Mouse (Mus musculus): ENCODE measurements around the gene Rnf115. TPM values are rescaled to one million over a fixed set of nuclear protein-coding genes. Genes with fewer than 3 reads are reported as not detected.

The Rnf115 gene
- total and polyA plus RNA-seq, 2 experiments from 2014 or later = 30.0 to 35.6 TPM

- TF ChIP-seq CTCF (IDR thresholded peaks at IDR 0.05; ENCODE audit: low read depth) (no peak), EP300 (IDR thresholded peaks at IDR 0.05; ENCODE audit: low read depth) (no peak)
- Histone ChIP-seq H3K27ac (ENCODE audit: low read depth) (peak overlapping the region; percentile 49), H3K4me3 (ENCODE audit: low read depth, low read length) (no peak overlapping the region), H3K27me3 (ENCODE audit: control insufficient read depth, insufficient read depth, low read length) (no peaks in the 10 kb centered on the region), H3K36me3 (replicated peaks; ENCODE audit: control insufficient read depth, insufficient read depth, low read length) (no peaks in the 10 kb centered on the region), H3K4me1 (ENCODE audit: control insufficient read depth, insufficient read depth) (no peaks in the 10 kb centered on the region), H3K4me2 (ENCODE audit: low read depth, low read length) (peak overlapping the region; percentile 5; the same call in 1 of the 2 replicates), H3K9me3 (replicated peaks; ENCODE audit: control insufficient read depth, low read length) (no peaks in the 10 kb centered on the region), H3K9ac (replicated peaks; ENCODE audit: low read depth, low read length) (no peak overlapping the region)
- 39% methylated on average over 7 of the region's 7 CpGs for WGBS
- ATAC-seq (ENCODE audit: insufficient read depth, low read depth) (peak; percentile 88), DNase-seq (ENCODE audit: low spot score) (peak; percentile 65)
Observed at GRCm38 (mm10) chr3:96757691-96758090, 30.2 kb downstream of the Rnf115 start.

DNA sequence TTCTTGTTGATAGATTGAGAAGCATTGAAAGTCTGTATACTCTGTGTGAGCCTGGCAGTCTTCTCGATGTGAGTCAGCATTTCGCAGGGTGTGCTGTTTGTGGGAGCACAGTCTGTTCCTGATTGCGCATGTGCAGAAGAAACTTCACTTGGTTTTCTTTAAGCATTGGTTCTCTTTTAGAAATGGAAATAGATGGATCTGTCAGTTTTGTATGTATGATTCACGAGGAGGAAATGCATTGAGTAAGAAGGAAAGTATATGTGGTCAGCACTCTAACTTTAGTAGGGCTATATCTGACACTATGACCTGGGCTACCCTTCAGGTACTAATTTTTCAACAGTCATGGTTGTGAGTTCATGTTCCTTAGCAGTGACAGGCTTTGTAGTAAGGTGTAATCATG is 32.2 kb downstream of the Rnf115 start:
- no peak for TF ChIP-seq CTCF (IDR thresholded peaks at IDR 0.05; ENCODE audit: low read depth)
- no peak for TF ChIP-seq EP300 (IDR thresholded peaks at IDR 0.05; ENCODE audit: low read depth)
- WGBS = 88% methylated on average over 4 of the region's 4 CpGs
- ATAC-seq (ENCODE audit: insufficient read depth, low read depth) (no peak), DNase-seq (ENCODE audit: low spot score) (no peak)
- no peak overlapping the region for H3K4me2 ChIP-seq (ENCODE audit: low read depth, low read length)
- no peaks in the 10 kb centered on the region for H3K27me3 ChIP-seq (ENCODE audit: control insufficient read depth, insufficient read depth, low read length)
- H3K9ac ChIP-seq (replicated peaks; ENCODE audit: low read depth, low read length) = no peak overlapping the region
- no peak overlapping the region for H3K4me3 ChIP-seq (ENCODE audit: low read depth, low read length)
- H3K4me1 ChIP-seq (ENCODE audit: control insufficient read depth, insufficient read depth) = no peaks in the 10 kb centered on the region
- H3K9me3 ChIP-seq (replicated peaks; ENCODE audit: control insufficient read depth, low read length) = no peaks in the 10 kb centered on the region
- H3K36me3 ChIP-seq (replicated peaks; ENCODE audit: control insufficient read depth, insufficient read depth, low read length) = no peaks in the 10 kb centered on the region
- H3K27ac ChIP-seq (ENCODE audit: low read depth) = no peak overlapping the region

DNA sequence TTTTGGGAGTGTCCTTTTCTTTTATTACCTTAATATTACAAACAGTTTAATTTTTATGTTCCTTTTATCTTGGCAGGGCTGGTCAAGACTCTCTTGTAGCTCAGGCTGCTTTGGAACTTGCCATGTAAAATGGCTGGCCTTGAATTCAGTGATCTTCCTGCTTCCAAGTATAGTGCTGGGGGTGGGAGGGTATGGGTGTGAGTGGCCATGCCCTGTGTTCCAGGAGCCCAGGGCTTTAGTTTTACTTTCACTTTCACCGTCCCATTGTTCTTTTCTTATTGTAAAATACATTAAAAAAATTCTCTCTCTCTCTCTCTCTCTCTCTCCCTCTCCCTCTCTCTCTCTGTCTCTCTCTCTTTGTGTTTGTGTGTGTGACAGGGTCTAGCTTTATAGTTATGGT is 37.1 kb downstream of the Rnf115 start:
- Histone ChIP-seq H3K4me1 (ENCODE audit: control insufficient read depth, insufficient read depth) (no peaks in the 10 kb centered on the region), H3K27ac (ENCODE audit: low read depth) (no peak overlapping the region)

GRCm38 (mm10) chr3:96769971-96770370 is 42.5 kb downstream of the Rnf115 start:
- 0 out of 2 replicates have a peak, but pooled peaks cover 3% of the 10 kb centered on the region for H3K9me3 ChIP-seq (replicated peaks; ENCODE audit: control insufficient read depth, low read length)
- H3K27me3 ChIP-seq (ENCODE audit: control insufficient read depth, insufficient read depth, low read length) = no peaks in the 10 kb centered on the region
- DNase-seq (ENCODE audit: low spot score) = no peak
- H3K4me1 ChIP-seq (ENCODE audit: control insufficient read depth, insufficient read depth) = no peaks in the 10 kb centered on the region
- no peak for ATAC-seq (ENCODE audit: insufficient read depth, low read depth)
- TF ChIP-seq EP300 (IDR thresholded peaks at IDR 0.05; ENCODE audit: low read depth) (no peak), CTCF (IDR thresholded peaks at IDR 0.05; ENCODE audit: low read depth) (no peak)
- no peak overlapping the region for H3K4me3 ChIP-seq (ENCODE audit: low read depth, low read length)
- H3K4me2 ChIP-seq (ENCODE audit: low read depth, low read length) = no peak overlapping the region
- 85% methylated on average over 5 of the region's 5 CpGs for WGBS
- peaks cover 6% of the 10 kb centered on the region; the same call in 1 of the 2 replicates for H3K36me3 ChIP-seq (replicated peaks; ENCODE audit: control insufficient read depth, insufficient read depth, low read length)
- H3K27ac ChIP-seq (ENCODE audit: low read depth) = no peak overlapping the region
- no peak overlapping the region for H3K9ac ChIP-seq (replicated peaks; ENCODE audit: low read depth, low read length)

More for the DNA sequence above, 37.1 kb downstream of the Rnf115 start:
- H3K9me3 ChIP-seq (replicated peaks; ENCODE audit: control insufficient read depth, low read length) = no peaks in the 10 kb centered on the region
- H3K9ac ChIP-seq (replicated peaks; ENCODE audit: low read depth, low read length) = no peak overlapping the region
- no peak for TF ChIP-seq EP300 (IDR thresholded peaks at IDR 0.05; ENCODE audit: low read depth)
- no peak for TF ChIP-seq CTCF (IDR thresholded peaks at IDR 0.05; ENCODE audit: low read depth)
- peaks cover 6% of the 10 kb centered on the region; the same call in 1 of the 2 replicates for H3K36me3 ChIP-seq (replicated peaks; ENCODE audit: control insufficient read depth, insufficient read depth, low read length)
- no peak for ATAC-seq (ENCODE audit: insufficient read depth, low read depth)
- H3K27me3 ChIP-seq (ENCODE audit: control insufficient read depth, insufficient read depth, low read length) = no peaks in the 10 kb centered on the region
- H3K4me2 ChIP-seq (ENCODE audit: low read depth, low read length) = no peak overlapping the region
- DNase-seq (ENCODE audit: low spot score) = peak; percentile 12
- WGBS = 64% methylated on average over 1 of the region's 1 CpGs
- H3K4me3 ChIP-seq (ENCODE audit: low read depth, low read length) = no peak overlapping the region

- Histone ChIP-seq H3K4me2 (ENCODE audit: low read depth, low read length) (no peak overlapping the region), H3K36me3 (replicated peaks; ENCODE audit: control insufficient read depth, insufficient read depth, low read length) (peaks cover 13% of the 10 kb centered on the region), H3K4me1 (ENCODE audit: control insufficient read depth, insufficient read depth) (no peaks in the 10 kb centered on the region), H3K27ac (ENCODE audit: low read depth) (peak overlapping the region; percentile 20; the same call in 1 of the 2 replicates), H3K9ac (replicated peaks; ENCODE audit: low read depth, low read length) (no peak overlapping the region), H3K4me3 (ENCODE audit: low read depth, low read length) (no peak overlapping the region), H3K9me3 (replicated peaks; ENCODE audit: control insufficient read depth, low read length) (0 out of 2 replicates have a peak, but pooled peaks cover 3% of the 10 kb centered on the region), H3K27me3 (ENCODE audit: control insufficient read depth, insufficient read depth, low read length) (no peaks in the 10 kb centered on the region)
- ATAC-seq (ENCODE audit: insufficient read depth, low read depth) (peak; percentile 39; the same call in 1 of the 2 replicates), DNase-seq (ENCODE audit: low spot score) (no peak)
- 0 out of 2 replicates have a peak, but pooled peaks have one; percentile 17 for TF ChIP-seq CTCF (IDR thresholded peaks at IDR 0.05; ENCODE audit: low read depth)
- TF ChIP-seq EP300 (IDR thresholded peaks at IDR 0.05; ENCODE audit: low read depth) = no peak
- 17% methylated on average over 1 of the region's 1 CpGs for WGBS
Observed at GRCm38 (mm10) chr3:96772949-96773348, 45.5 kb downstream of the Rnf115 start.

GRCm38 (mm10) chr3:96777120-96777519 is 49.7 kb downstream of the Rnf115 start:
- Histone ChIP-seq H3K4me2 (ENCODE audit: low read depth, low read length) (no peak overlapping the region), H3K4me3 (ENCODE audit: low read depth, low read length) (no peak overlapping the region), H3K27ac (ENCODE audit: low read depth) (no peak overlapping the region), H3K9ac (replicated peaks; ENCODE audit: low read depth, low read length) (no peak overlapping the region), H3K4me1 (ENCODE audit: control insufficient read depth, insufficient read depth) (0 out of 2 replicates have a peak, but pooled peaks cover 3% of the 10 kb centered on the region), H3K9me3 (replicated peaks; ENCODE audit: control insufficient read depth, low read length) (0 out of 2 replicates have a peak, but pooled peaks cover 3% of the 10 kb centered on the region), H3K27me3 (ENCODE audit: control insufficient read depth, insufficient read depth, low read length) (no peaks in the 10 kb centered on the region), H3K36me3 (replicated peaks; ENCODE audit: control insufficient read depth, insufficient read depth, low read length) (peaks cover 14% of the 10 kb centered on the region)
- 76% methylated on average over 3 of the region's 3 CpGs for WGBS
- no peak for DNase-seq (ENCODE audit: low spot score)
- no peak for ATAC-seq (ENCODE audit: insufficient read depth, low read depth)
- TF ChIP-seq EP300 (IDR thresholded peaks at IDR 0.05; ENCODE audit: low read depth) (no peak), CTCF (IDR thresholded peaks at IDR 0.05; ENCODE audit: low read depth) (no peak)
